In the genomic region with DNA sequence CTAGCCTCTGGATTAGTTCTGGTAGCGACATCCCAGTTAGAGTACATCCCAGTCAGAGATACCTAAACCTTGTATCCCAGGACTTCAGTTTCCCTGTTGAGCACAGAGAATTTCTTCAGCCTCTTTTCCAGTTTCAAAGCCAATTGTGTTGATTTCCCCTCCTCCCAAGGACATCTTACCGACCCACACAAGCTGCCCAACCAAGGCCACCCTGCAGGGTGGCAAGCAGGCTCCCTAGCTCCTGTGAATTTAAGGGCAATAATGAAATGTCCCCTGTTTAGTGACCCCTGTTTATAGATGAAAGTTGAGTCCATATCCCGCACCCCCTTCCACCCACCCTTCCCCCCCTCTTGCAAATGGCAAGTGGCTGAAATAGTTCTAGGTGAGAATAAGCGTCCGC, we compare ENCODE assay signal across 25 mouse cellular contexts. TPM values are rescaled to one million over a fixed set of nuclear protein-coding genes. Genes with fewer than 3 reads are reported as not detected.
A peak's percentile ranks its signal among the peaks of the same experiment; 100 is the strongest.
DNase-seq lines count a peak whose midpoint lies in the region; ATAC-seq and TF ChIP-seq lines count a peak whose summit lies in the region.
"Had no signal": no experiment of that assay in that cellular context is flagged by ENCODE, and none has a peak within 500 bp of the region (broad histone marks: within the 10 kb centered on the region; RNA-seq: fewer than 3 reads in every experiment).

No protein-coding gene starts in this region.

- no peak overlapping the region for H3K27ac ChIP-seq in hindbrain, embryonic 11.5 days (ENCODE audit: low read depth, low read length)
- no peak overlapping the region for H3K27ac ChIP-seq in hindbrain, embryonic 14.5 days
- peak overlapping the region; percentile 93 for H3K27ac ChIP-seq in forebrain, embryonic 12.5 days
- H3K27ac ChIP-seq in neural tube, embryonic 11.5 days (ENCODE audit: low read depth, low read length): no peak overlapping the region
- H3K27ac ChIP-seq: heart, adult 2 months; hindbrain, embryonic 13.5 days; limb, embryonic 12.5 days; liver, embryonic 13.5 days; lung, embryonic 15.5 days; macrophage had no signal

- no peaks in the 10 kb centered on the region for H3K9me3 ChIP-seq in hindbrain, embryonic 11.5 days (ENCODE audit: control insufficient read depth, low read length)
- H3K9me3 ChIP-seq in hindbrain, embryonic 14.5 days (ENCODE audit: control insufficient read depth, low read length): no peaks in the 10 kb centered on the region
- no peaks in the 10 kb centered on the region for H3K9me3 ChIP-seq in forebrain, embryonic 12.5 days
- no peaks in the 10 kb centered on the region for H3K9me3 ChIP-seq in neural tube, embryonic 11.5 days (ENCODE audit: control insufficient read depth, low read length)
- H3K9me3 ChIP-seq: hindbrain, embryonic 13.5 days; limb, embryonic 12.5 days; liver, embryonic 13.5 days; lung, embryonic 15.5 days had no signal

- TF ChIP-seq CTCF in brain, embryonic 14.5 days (IDR thresholded peaks at IDR 0.05; ENCODE audit: borderline replicate concordance, extremely low read depth, insufficient read depth, insufficient read length): no peak

- intact Hi-C loops in left cerebral cortex, postnatal 25 days (cut with DNase I): no loop called here

- no peaks in the 10 kb centered on the region; the same call in 1 of the 2 replicates for H3K4me1 ChIP-seq in hindbrain, embryonic 11.5 days (replicated peaks; ENCODE audit: control insufficient read depth, insufficient read depth, low read length)
- H3K4me1 ChIP-seq in hindbrain, embryonic 14.5 days (replicated peaks; ENCODE audit: control insufficient read depth, insufficient read depth, low read length): no peaks in the 10 kb centered on the region
- peaks cover 6% of the 10 kb centered on the region; the same call in 1 of the 2 replicates for H3K4me1 ChIP-seq in forebrain, embryonic 12.5 days
- no peaks in the 10 kb centered on the region for H3K4me1 ChIP-seq in neural tube, embryonic 11.5 days (ENCODE audit: control insufficient read depth, insufficient read depth, low read length)
- H3K4me1 ChIP-seq: hindbrain, embryonic 13.5 days; liver, embryonic 13.5 days; lung, embryonic 15.5 days had no signal

- H3K27me3 ChIP-seq in hindbrain, embryonic 11.5 days (ENCODE audit: control insufficient read depth, insufficient read depth, low read length): peaks cover 88% of the 10 kb centered on the region
- peaks cover 100% of the 10 kb centered on the region for H3K27me3 ChIP-seq in hindbrain, embryonic 14.5 days (ENCODE audit: control insufficient read depth, insufficient read depth, low read length)
- H3K27me3 ChIP-seq in forebrain, embryonic 12.5 days: peaks cover 82% of the 10 kb centered on the region
- peaks cover 97% of the 10 kb centered on the region for H3K27me3 ChIP-seq in neural tube, embryonic 11.5 days (ENCODE audit: control insufficient read depth, insufficient read depth, low read length)

- peak; percentile 44 for DNase-seq in hindbrain, embryonic 11.5 days (ENCODE audit: low spot score)
- no peak for DNase-seq in hindbrain, embryonic 14.5 days (ENCODE audit: low spot score)
- peak; percentile 49 for DNase-seq in brain, embryonic 14.5 days (ENCODE audit: low read depth)
- peak; percentile 37 for DNase-seq in neural tube, embryonic 11.5 days (ENCODE audit: low spot score)
- DNase-seq in left cerebral cortex, postnatal 25 days (ENCODE audit: low spot score in 2 of 2): no peak
- DNase-seq in adrenal gland, postnatal 36 days: no peak
- DNase-seq: cerebellum, adult 11 months; cerebellum, postnatal 36 days; gastrocnemius, postnatal 10 days; heart, adult 2 months; layer of hippocampus, postnatal 36 days; liver, embryonic 13.5 days; right cerebral cortex, adult 18-20 months had no signal

- no peak overlapping the region for H3K4me2 ChIP-seq in hindbrain, embryonic 11.5 days (replicated peaks; ENCODE audit: low read depth, low read length)
- no peak overlapping the region for H3K4me2 ChIP-seq in hindbrain, embryonic 14.5 days (replicated peaks)
- H3K4me2 ChIP-seq in forebrain, embryonic 12.5 days: peak overlapping the region; percentile 48
- no peak overlapping the region for H3K4me2 ChIP-seq in neural tube, embryonic 11.5 days (ENCODE audit: low read depth)
- H3K4me2 ChIP-seq: hindbrain, embryonic 13.5 days; liver, embryonic 13.5 days; lung, embryonic 15.5 days had no signal

- TF ChIP-seq POLR2A in brain, embryonic 14.5 days (IDR thresholded peaks at IDR 0.05; ENCODE audit: borderline replicate concordance, extremely low read depth, insufficient read depth, insufficient read length, poor library complexity, severe bottlenecking): no peak

- H3K4me3 ChIP-seq in hindbrain, embryonic 11.5 days (ENCODE audit: low read depth, low read length): no peak overlapping the region
- H3K4me3 ChIP-seq in hindbrain, embryonic 14.5 days (replicated peaks; ENCODE audit: low read length): no peak overlapping the region
- peak overlapping the region; percentile 6; the same call in 1 of the 2 replicates for H3K4me3 ChIP-seq in forebrain, embryonic 12.5 days (replicated peaks)
- no peak overlapping the region for H3K4me3 ChIP-seq in neural tube, embryonic 11.5 days (ENCODE audit: low read depth, low read length)
- H3K4me3 ChIP-seq: heart, adult 2 months; hindbrain, embryonic 13.5 days; liver, embryonic 13.5 days; lung, embryonic 15.5 days had no signal

- H3K36me3 ChIP-seq in hindbrain, embryonic 11.5 days (ENCODE audit: control insufficient read depth, insufficient read depth, low read length): no peaks in the 10 kb centered on the region
- no peaks in the 10 kb centered on the region for H3K36me3 ChIP-seq in hindbrain, embryonic 14.5 days (replicated peaks; ENCODE audit: control insufficient read depth, insufficient read depth)
- no peaks in the 10 kb centered on the region for H3K36me3 ChIP-seq in forebrain, embryonic 12.5 days (replicated peaks)
- no peaks in the 10 kb centered on the region for H3K36me3 ChIP-seq in neural tube, embryonic 11.5 days (ENCODE audit: control insufficient read depth, insufficient read depth, low read length)
- H3K36me3 ChIP-seq: hindbrain, embryonic 13.5 days; liver, embryonic 13.5 days; lung, embryonic 15.5 days had no signal

- no peak overlapping the region for H3K9ac ChIP-seq in hindbrain, embryonic 11.5 days (ENCODE audit: low read depth, low read length)
- no peak overlapping the region for H3K9ac ChIP-seq in hindbrain, embryonic 14.5 days
- H3K9ac ChIP-seq in forebrain, embryonic 12.5 days: peak overlapping the region; percentile 2; the same call in 1 of the 2 replicates
- no peak overlapping the region for H3K9ac ChIP-seq in neural tube, embryonic 11.5 days (ENCODE audit: low read length)
- H3K9ac ChIP-seq: hindbrain, embryonic 13.5 days; limb, embryonic 12.5 days; liver, embryonic 13.5 days; lung, embryonic 15.5 days had no signal

- no peak for ATAC-seq in hindbrain, embryonic 11.5 days (ENCODE audit: low FRiP score)
- ATAC-seq in hindbrain, embryonic 14.5 days (ENCODE audit: low FRiP score): no peak
- no peak for ATAC-seq in forebrain, embryonic 12.5 days (ENCODE audit: low FRiP score)
- no peak for ATAC-seq in neural tube, embryonic 11.5 days (ENCODE audit: insufficient read depth, low FRiP score, low TSS enrichment)
- ATAC-seq: intestine, postnatal 0 days; Patski had no signal

- 4% methylated on average over 5 of the region's 5 CpGs for WGBS in hindbrain, embryonic 11.5 days
- WGBS in hindbrain, embryonic 14.5 days: 0% methylated on average over 5 of the region's 5 CpGs
- 2% methylated on average over 5 of the region's 5 CpGs for WGBS in forebrain, embryonic 12.5 days
- WGBS in neural tube, embryonic 11.5 days: under 1% methylated on average over 5 of the region's 5 CpGs

RNA-seq across cellular contexts. Expression of a gene that starts 9.0 kb away (rescaled TPM):
- 2.3 and 6.2 TPM in 2 replicates for polyA plus RNA-seq in hindbrain, embryonic 11.5 days (2014; fragmentation: Nextera tagmentation; extraction: Ambion mirVana)
- polyA plus RNA-seq in hindbrain, embryonic 14.5 days (2014; fragmentation: Nextera tagmentation; extraction: Ambion mirVana): not detected in 2 replicates
- 15.5 and 20.4 TPM in 2 replicates for polyA plus RNA-seq in brain, embryonic 14.5 days (2012; rRNA removed)
- polyA plus RNA-seq in forebrain, embryonic 12.5 days (2016; fragmentation: Nextera tagmentation; extraction: Ambion mirVana): 68.0 and 102 TPM in 2 replicates
- polyA plus RNA-seq in neural tube, embryonic 11.5 days (2014; fragmentation: Nextera tagmentation; extraction: Ambion mirVana): 0.74 and 0.97 TPM in 2 replicates
- total RNA-seq in left cerebral cortex, postnatal 25 days (2021): 1 to 10 TPM; 6.5 to 9.1 TPM
- total RNA-seq in adrenal gland, postnatal 36 days (2021): under 1 TPM in 1 of 2 experiments, not detected in 1; 0.53 TPM
- total RNA-seq: monocyte, adult 5-6 weeks; neutrophil, adult 5-6 weeks had no signal
- polyA plus RNA-seq: C2C12; liver, embryonic 13.5 days; macrophage had no signal

RNA-seq across cellular contexts. Expression of a gene that starts 9.7 kb away (rescaled TPM):
- polyA plus RNA-seq in hindbrain, embryonic 11.5 days (2014; fragmentation: Nextera tagmentation; extraction: Ambion mirVana): 0.29 and 0.65 TPM in 2 replicates
- not detected in 2 replicates for polyA plus RNA-seq in hindbrain, embryonic 14.5 days (2014; fragmentation: Nextera tagmentation; extraction: Ambion mirVana)
- polyA plus RNA-seq in brain, embryonic 14.5 days (2012; rRNA removed): 13.2 and 22.9 TPM in 2 replicates
- polyA plus RNA-seq in forebrain, embryonic 12.5 days (2016; fragmentation: Nextera tagmentation; extraction: Ambion mirVana): 10.1 and 15.7 TPM in 2 replicates
- polyA plus RNA-seq in neural tube, embryonic 11.5 days (2014; fragmentation: Nextera tagmentation; extraction: Ambion mirVana): not detected in 2 replicates
- 10 to 100 TPM in 1 of 2 experiments, 1 to 10 TPM in 1; 7.3 to 21.3 TPM for total RNA-seq in left cerebral cortex, postnatal 25 days (2021)
- total RNA-seq in adrenal gland, postnatal 36 days (2021): not detected
- total RNA-seq: heart, adult 2 months; monocyte, adult 5-6 weeks; neutrophil, adult 5-6 weeks had no signal
- polyA plus RNA-seq: C2C12; heart, adult 2 months; heart, embryonic 16.5 days; hindbrain, embryonic 13.5 days; intestine, postnatal 0 days; kidney, embryonic 16.5 days; liver, embryonic 13.5 days; lung, embryonic 15.5 days; macrophage had no signal

Comparison
In these comparisons a context has a peak if more than half of its experiments do, and no peak if none do; other contexts are left out.
1. DNase-seq: peak in hindbrain, embryonic 11.5 days (single experiment), brain, embryonic 14.5 days (single experiment) and neural tube, embryonic 11.5 days (single experiment); none in hindbrain, embryonic 14.5 days (single experiment), left cerebral cortex, postnatal 25 days (0 of 2) and adrenal gland, postnatal 36 days (0 of 2).